Mouse (Mus musculus) intestine, postnatal 0 days (tissue): Measurements from ENCODE around the gene Ms4a6b. TPM values are rescaled to one million over a fixed set of nuclear protein-coding genes. Genes with fewer than 3 reads are reported as not detected.
"Not testable (repeated sequence)": the region's sequence is repeated elsewhere in the genome, so short reads cannot be mapped to it uniquely, and the experiment has no call there.

Source experiments
- ATAC-seq: fragments of 200-750 bp; cut with Nextera tagmentation; 2 replicates; pipeline ENCODE4 v1.8.0; 2017; ENCODE audit warnings: mild to moderate bottlenecking, moderate TSS enrichment, moderate library complexity
- H3K27ac ChIP-seq: fragments of 300-500 bp; sonication (generic); 2 replicates; pipeline ENCODE4 v1.5.1; 2014; ENCODE audit warnings: mild to moderate bottlenecking, low read depth, low read length, moderate library complexity
- H3K27me3 ChIP-seq: fragments of 300-500 bp; sonication (generic); replicated peaks from 2 replicates; pipeline ENCODE4 v1.6.1; 2014; ENCODE audit warnings: low read length, mixed read lengths; ENCODE audit not compliant: control insufficient read depth, insufficient read depth
- H3K36me3 ChIP-seq: fragments of 300-500 bp; sonication (generic); 2 replicates; pipeline ENCODE4 v1.6.1; 2014; ENCODE audit warnings: mild to moderate bottlenecking, moderate library complexity; ENCODE audit not compliant: control insufficient read depth, insufficient read depth
- H3K4me1 ChIP-seq: fragments of 300-500 bp; sonication (generic); replicated peaks from 2 replicates; pipeline ENCODE4 v1.6.1; 2014; ENCODE audit warnings: antibody characterized with exemption, low read length, mixed read lengths; ENCODE audit not compliant: control insufficient read depth, insufficient read depth
- H3K4me2 ChIP-seq: fragments of 300-500 bp; sonication (generic); replicated peaks from 2 replicates; pipeline ENCODE4 v1.6.1; 2014; ENCODE audit warnings: low read depth, mild to moderate bottlenecking, moderate library complexity
- H3K4me3 ChIP-seq: fragments of 300-500 bp; sonication (generic); 2 replicates; pipeline ENCODE4 v1.5.1; 2014; ENCODE audit warnings: low read depth, low read length
- H3K9ac ChIP-seq: fragments of 300-500 bp; sonication (generic); 2 replicates; pipeline ENCODE4 v1.6.1; 2014; ENCODE audit warnings: mild to moderate bottlenecking, low read depth, low read length
- H3K9me3 ChIP-seq: fragments of 300-500 bp; sonication (generic); 2 replicates; pipeline ENCODE4 v1.6.1; 2016; ENCODE audit warnings: mixed run types; ENCODE audit not compliant: control insufficient read depth
- CTCF ChIP-seq: sonication (generic); IDR thresholded peaks from 2 replicates; pipeline ENCODE4 v1.5.1; 2016; ENCODE audit warnings: low read depth, mild to moderate bottlenecking, control low read depth, antibody characterized with exemption, moderate library complexity
- WGBS: fragments of 180-500 bp; shearing (Covaris S2); extraction: QIAGEN DNeasy Blood & Tissue Kit; methylation state at CpG from one replicate; pipeline ENCODE4 v1.1.7; 2014; 5-methylcytosine and 5-hydroxymethylcytosine counted together
- polyA plus RNA-seq: library from polyadenylated mRNA; unstranded; fragments of >200 nt; fragmentation: Nextera tagmentation; extraction: Ambion mirVana; gene quantifications from 2 replicates; pipeline ENCODE4 v1.2.1, GENCODE M21; 2015

Gene Ms4a6b
- polyA plus RNA-seq, 1 experiment from 2014 or later: 5.3 TPM

DNA sequence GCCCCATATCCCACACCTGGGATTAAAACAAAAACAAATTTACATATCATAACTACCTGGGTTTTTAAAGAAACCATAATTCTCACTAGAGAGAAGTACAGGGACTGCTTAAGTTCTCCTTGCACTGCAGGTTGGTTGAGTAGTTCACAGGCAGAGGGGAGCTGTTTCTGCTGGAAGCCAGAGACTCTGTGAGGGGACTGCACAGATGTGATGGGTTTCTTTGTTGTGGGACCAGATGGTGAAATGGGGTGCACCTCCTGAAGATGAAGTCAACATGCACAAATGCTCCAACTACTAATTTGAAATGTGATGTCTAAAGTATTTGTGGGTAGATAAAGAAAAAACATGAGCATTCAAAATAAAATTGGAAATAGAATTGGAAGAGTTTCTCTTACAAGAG, 31.6 kb downstream of the Ms4a6b start:
- TF ChIP-seq CTCF: no peak
- no peaks in the 10 kb centered on the region for H3K9me3 ChIP-seq
- H3K36me3 ChIP-seq: no peaks in the 10 kb centered on the region
- H3K4me1 ChIP-seq: no peaks in the 10 kb centered on the region
- H3K4me3 ChIP-seq: no peak overlapping the region
- H3K27me3 ChIP-seq: no peaks in the 10 kb centered on the region
- no peak overlapping the region for H3K4me2 ChIP-seq
- ATAC-seq: no peak
- no peak overlapping the region for H3K27ac ChIP-seq
- no peak overlapping the region for H3K9ac ChIP-seq

- Histone ChIP-seq H3K9ac (no peak overlapping the region), H3K36me3 (no peaks in the 10 kb centered on the region), H3K27me3 (no peaks in the 10 kb centered on the region), H3K9me3 (no peaks in the 10 kb centered on the region), H3K4me1 (no peaks in the 10 kb centered on the region), H3K4me2 (no peak overlapping the region), H3K27ac (no peak overlapping the region), H3K4me3 (no peak overlapping the region)
- no peak for ATAC-seq
- TF ChIP-seq CTCF: no peak
- 85% methylated on average over 5 of the region's 5 CpGs for WGBS
These were observed 38.4 kb downstream of the Ms4a6b start for GRCm38 (mm10) chr19:11554726-11555125.

- H3K27me3 ChIP-seq, H3K4me1 ChIP-seq, H3K9me3 ChIP-seq, ATAC-seq, H3K4me2 ChIP-seq, H3K36me3 ChIP-seq, H3K9ac ChIP-seq, H3K27ac ChIP-seq, H3K4me3 ChIP-seq: not testable (repeated sequence)
These were observed 43.2 kb downstream of the Ms4a6b start for GRCm38 (mm10) chr19:11559560-11559959.

- Histone ChIP-seq H3K36me3 (no peaks in the 10 kb centered on the region), H3K9me3 (no peaks in the 10 kb centered on the region), H3K27me3 (no peaks in the 10 kb centered on the region), H3K4me3 (no peak overlapping the region), H3K4me2 (no peak overlapping the region), H3K4me1 (no peaks in the 10 kb centered on the region), H3K27ac (no peak overlapping the region), H3K9ac (no peak overlapping the region)
- TF ChIP-seq CTCF: no peak
- no peak for ATAC-seq
- WGBS: 92% methylated on average over 8 of the region's 8 CpGs
These were observed 58.7 kb downstream of the Ms4a6b start for GRCm38 (mm10) chr19:11574965-11575364.

Other genes starting within 250 kb of the Ms4a6b start
- 0.23 TPM in 1 of 2 replicates, not detected in the other for gene Ms4a5, start 232.6 kb upstream of the Ms4a6b start, polyA plus RNA-seq
- 0.08 and 0.09 TPM in 2 replicates for gene Ms4a14, start 202.1 kb upstream of the Ms4a6b start, polyA plus RNA-seq
- 10.1 and 10.6 TPM in 2 replicates for gene Ms4a7, start 180.4 kb upstream of the Ms4a6b start, polyA plus RNA-seq
- 8.6 and 9.3 TPM in 2 replicates for gene Ms4a4a, start 141.0 kb upstream of the Ms4a6b start, polyA plus RNA-seq
- gene Ms4a4c, start 111.7 kb upstream of the Ms4a6b start, polyA plus RNA-seq: 0.85 and 1.4 TPM in 2 replicates
- gene Ms4a4b, start 73.0 kb upstream of the Ms4a6b start, polyA plus RNA-seq: 1.0 and 1.6 TPM in 2 replicates
- gene Ms4a6c, start 47.1 kb upstream of the Ms4a6b start, polyA plus RNA-seq: 7.9 and 8.5 TPM in 2 replicates
- gene Gm8369, start 30.6 kb upstream of the Ms4a6b start, polyA plus RNA-seq: 0.29 TPM in 2 replicates
- gene Ms4a4d, start 20.3 kb downstream of the Ms4a6b start, polyA plus RNA-seq: 8.7 and 9.4 TPM in 2 replicates
- 4.4 and 5.4 TPM in 2 replicates for gene Ms4a6d, start 88.3 kb downstream of the Ms4a6b start, polyA plus RNA-seq
- 0.04 TPM in 1 of 2 replicates, not detected in the other for gene Ms4a2, start 107.2 kb downstream of the Ms4a6b start, polyA plus RNA-seq
- gene Ms4a3, start 124.3 kb downstream of the Ms4a6b start, polyA plus RNA-seq: not detected in 2 replicates
- not detected in 2 replicates for gene Oosp2, start 144.0 kb downstream of the Ms4a6b start, polyA plus RNA-seq
- gene Oosp1, start 174.6 kb downstream of the Ms4a6b start, polyA plus RNA-seq: not detected in 2 replicates
- gene Oosp3, start 180.5 kb downstream of the Ms4a6b start, polyA plus RNA-seq: not detected in 2 replicates
- not detected in 2 replicates for gene Gif, start 231.0 kb downstream of the Ms4a6b start, polyA plus RNA-seq